Mouse (Mus musculus): ENCODE data around the gene Taar8c.
"Not testable (repeated sequence)": the region's sequence is repeated elsewhere in the genome, so short reads cannot be mapped to it uniquely, and the experiment has no call there.

Taar8c gene

GRCm38 (mm10) chr10:24101812-24102211 is at the start of gene Taar8c:
TSS of gene Taar8c (minus strand) at chr10:24101912.
- DNase-seq, result not testable (repeated sequence)

GRCm38 (mm10) chr10:24150086-24150485 is 48.4 kb upstream of the Taar8c start:
- DNase-seq, result no peak

GRCm38 (mm10) chr10:24149135-24149781 is 47.5 kb upstream of the Taar8c start, which contains the start of gene Stx7:
TSS of gene Stx7 (plus strand) at chr10:24149302.
- peak; percentile 96 for DNase-seq

GRCm38 (mm10) chr10:24142735-24143134 is 41.0 kb upstream of the Taar8c start:
- DNase-seq, result no peak

- DNase-seq, result no peak
These were observed 37.0 kb upstream of the Taar8c start for GRCm38 (mm10) chr10:24138623-24139261.

GRCm38 (mm10) chr10:24134071-24134645 is 32.4 kb upstream of the Taar8c start:
- no peak for DNase-seq

- DNase-seq, result no peak
These were observed 31.4 kb upstream of the Taar8c start for GRCm38 (mm10) chr10:24133132-24133531.

- DNase-seq, result peak; percentile 44
These were observed 30.6 kb upstream of the Taar8c start for GRCm38 (mm10) chr10:24132273-24132672.

- peak; percentile 79 for DNase-seq
These were observed 29.9 kb upstream of the Taar8c start for GRCm38 (mm10) chr10:24131451-24132262.

GRCm38 (mm10) chr10:24111116-24111778 is 9.5 kb upstream of the Taar8c start:
- peak; percentile 71 for DNase-seq

GRCm38 (mm10) chr10:24109434-24109833 is 7.7 kb upstream of the Taar8c start, which contains the start of gene Taar9:
TSS of gene Taar9 (minus strand) at chr10:24109534.
- DNase-seq, result not testable (repeated sequence)

- DNase-seq, result no peak
These were observed 6.5 kb upstream of the Taar8c start for GRCm38 (mm10) chr10:24108236-24108635.

- no peak for DNase-seq
These were observed 6.0 kb upstream of the Taar8c start for GRCm38 (mm10) chr10:24107747-24108146.

GRCm38 (mm10) chr10:24103299-24103698 is 1.6 kb upstream of the Taar8c start:
- DNase-seq, result not testable (repeated sequence)

GRCm38 (mm10) chr10:24097010-24097409 is 4.7 kb downstream of the Taar8c start:
- not testable (repeated sequence) for DNase-seq

GRCm38 (mm10) chr10:24092194-24092593 is 9.5 kb downstream of the Taar8c start, which contains the start of gene Taar8b:
TSS of gene Taar8b (minus strand) at chr10:24092294.
- DNase-seq, result no peak

GRCm38 (mm10) chr10:24087168-24087567 is 14.5 kb downstream of the Taar8c start:
- no peak for DNase-seq

- DNase-seq, result no peak
These were observed 15.2 kb downstream of the Taar8c start for GRCm38 (mm10) chr10:24086555-24086954.

GRCm38 (mm10) chr10:24085936-24086335 is 15.8 kb downstream of the Taar8c start:
- DNase-seq, result no peak

GRCm38 (mm10) chr10:24080166-24080565 is 21.5 kb downstream of the Taar8c start:
- peak; percentile 50 for DNase-seq

- not testable (repeated sequence) for DNase-seq
These were observed 25.5 kb downstream of the Taar8c start, which contains the start of gene Taar8a for GRCm38 (mm10) chr10:24076200-24076599. TSS of gene Taar8a (plus strand) at chr10:24076500.

- not testable (repeated sequence) for DNase-seq
These were observed 27.0 kb downstream of the Taar8c start for GRCm38 (mm10) chr10:24074751-24075150.
